Mouse (Mus musculus): ENCODE measurements around the gene Dnah7a.
A peak's percentile ranks its signal among the peaks of the same experiment; 100 is the strongest.
"Not testable (repeated sequence)": the region's sequence is repeated elsewhere in the genome, so short reads cannot be mapped to it uniquely, and the experiment has no call there.

Gene Dnah7a

GRCm38 (mm10) chr1:53388762-53389161 is 317.8 kb downstream of the Dnah7a start:
- DNase-seq (ENCODE audit: low read depth, low spot score) = no peak

DNA sequence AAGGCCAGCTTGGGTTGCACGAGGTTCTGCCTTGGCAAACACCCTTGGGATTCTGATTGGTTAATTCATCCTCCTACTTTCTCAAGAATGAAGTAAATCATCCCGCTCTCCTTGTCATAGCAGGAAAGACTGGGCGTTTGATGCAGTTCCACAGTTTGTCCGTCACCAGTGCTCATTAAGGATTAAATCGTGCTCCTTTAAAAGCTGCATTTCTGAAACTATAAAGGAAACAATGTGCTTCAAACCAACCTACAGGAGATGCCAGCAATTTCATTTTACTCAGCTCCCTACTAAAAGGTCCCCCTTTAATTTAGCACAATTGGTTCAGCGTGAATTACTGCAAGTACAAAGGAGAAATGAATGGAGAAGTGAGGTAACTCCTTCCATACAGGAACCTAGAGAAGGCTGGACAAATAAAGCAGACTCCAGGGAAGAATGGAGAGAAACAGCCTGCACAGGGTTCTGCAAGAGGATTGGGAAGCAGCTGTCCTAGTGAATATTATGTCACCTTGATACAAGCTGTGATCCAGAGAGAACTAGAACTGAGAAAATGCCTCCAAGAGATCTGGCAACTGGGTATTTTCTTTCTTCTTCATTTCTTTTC is 322.4 kb downstream of the Dnah7a start:
- no peak for DNase-seq (ENCODE audit: low read depth, low spot score)

- DNase-seq (ENCODE audit: low read depth, low spot score) = no peak
These were observed 328.9 kb downstream of the Dnah7a start for GRCm38 (mm10) chr1:53377731-53378130.

DNA sequence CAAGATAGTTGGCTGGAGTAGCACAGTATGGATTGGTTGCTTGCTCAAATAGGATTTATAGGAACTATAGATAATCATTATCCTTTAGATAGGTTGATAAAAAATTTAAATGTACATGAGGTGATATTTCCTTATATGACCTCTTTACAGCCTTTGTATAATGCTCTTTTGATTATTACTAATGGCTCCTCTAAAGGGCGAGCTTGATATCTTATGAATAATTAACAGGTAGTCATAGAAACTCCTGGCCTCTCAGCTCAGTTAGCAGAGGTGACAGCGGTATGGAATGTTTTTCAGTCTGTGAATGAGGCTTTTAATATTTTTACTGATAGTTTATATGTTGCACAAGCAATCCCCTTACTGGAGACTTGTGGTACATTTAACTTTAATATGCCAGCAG is 330.6 kb downstream of the Dnah7a start:
- DNase-seq (ENCODE audit: low read depth, low spot score) = not testable (repeated sequence)

GRCm38 (mm10) chr1:53358988-53359387 is 347.6 kb downstream of the Dnah7a start:
- no peak for DNase-seq (ENCODE audit: low read depth, low spot score)

- DNase-seq (ENCODE audit: low read depth, low spot score) = peak; percentile 98
These were observed 354.0 kb downstream of the Dnah7a start, which contains the start of the genes Asdurf, Gm28551 and Asnsd1 for GRCm38 (mm10) chr1:53352327-53353261. Gene Asdurf (minus strand): TSS chr1:53352619. Gene Gm28551 (minus strand): TSS chr1:53352667. Gene Asnsd1 (minus strand): TSS chr1:53352752.

All from ZHBTc4 (cell line).